Mouse (Mus musculus): ENCODE data around the gene Klf9.

- no peak for TF ChIP-seq CTCF (IDR thresholded peaks at IDR 0.05; ENCODE audit: control insufficient read depth, insufficient read depth, low read length)
- no peak for TF ChIP-seq POLR2A (IDR thresholded peaks at IDR 0.05; ENCODE audit: borderline replicate concordance, control insufficient read depth, low read depth, low read length)
Observed at GRCm38 (mm10) chr19:23150556-23151265, 9.7 kb downstream of the Klf9 start.

All from bone marrow, adult 2 months (tissue).